13 mouse cellular contexts compared by ENCODE assay signal in genomic region chr1:53856501-53857103, GRCm38 (mm10).
A peak's percentile ranks its signal among the peaks of the same experiment; 100 is the strongest.
DNase-seq lines count a peak whose midpoint lies in the region; ATAC-seq lines count a peak whose summit lies in the region.
"Had no signal": no experiment of that assay in that cellular context is flagged by ENCODE, and none has a peak within 500 bp of the region (broad histone marks: within the 10 kb centered on the region; RNA-seq: fewer than 3 reads in every experiment).

No protein-coding gene starts in this region.

- no peaks in the 10 kb centered on the region for H3K9me3 ChIP-seq in midbrain, embryonic 11.5 days (ENCODE audit: control insufficient read depth, low read length)
- H3K9me3 ChIP-seq in midbrain, embryonic 14.5 days (ENCODE audit: control insufficient read depth, low read length) = no peaks in the 10 kb centered on the region
- H3K9me3 ChIP-seq: embryonic facial prominence, embryonic 13.5 days; intestine, embryonic 15.5 days; liver, embryonic 15.5 days had no signal

- ATAC-seq in midbrain, embryonic 11.5 days (ENCODE audit: low FRiP score) = no peak
- no peak for ATAC-seq in midbrain, embryonic 14.5 days (ENCODE audit: low FRiP score, low TSS enrichment)
- ATAC-seq in common myeloid progenitor, adult 5-6 weeks (replicated peaks; ENCODE audit: low read depth, poor library complexity, severe bottlenecking) = peak; percentile 92
- peak; percentile 45 for ATAC-seq in megakaryocyte, adult 5-6 weeks (ENCODE audit: poor library complexity, severe bottlenecking)
- ATAC-seq: intestine, embryonic 15.5 days; midbrain, embryonic 16.5 days had no signal

- H3K4me1 ChIP-seq in midbrain, embryonic 11.5 days (ENCODE audit: control insufficient read depth, insufficient read depth, low read length) = no peaks in the 10 kb centered on the region
- no peaks in the 10 kb centered on the region for H3K4me1 ChIP-seq in midbrain, embryonic 14.5 days (ENCODE audit: control insufficient read depth, insufficient read depth, low read length)
- H3K4me1 ChIP-seq: embryonic facial prominence, embryonic 13.5 days; intestine, embryonic 15.5 days; liver, embryonic 15.5 days had no signal

- peak; percentile 28 for DNase-seq in midbrain, embryonic 11.5 days (ENCODE audit: low spot score, missing footprints)
- no peak for DNase-seq in midbrain, embryonic 14.5 days
- peak; percentile 38 for DNase-seq in thymus, postnatal 4 days
- DNase-seq in layer of hippocampus, postnatal 36 days = no peak
- no peak for DNase-seq in adrenal gland, postnatal 4 days (ENCODE audit: low spot score in 2 of 2)
- DNase-seq: adrenal gland, adult 2 months; cerebellum, adult 11 months had no signal

- H3K4me2 ChIP-seq in midbrain, embryonic 11.5 days = no peak overlapping the region
- no peak overlapping the region for H3K4me2 ChIP-seq in midbrain, embryonic 14.5 days (ENCODE audit: low read length)
- H3K4me2 ChIP-seq: embryonic facial prominence, embryonic 13.5 days; intestine, embryonic 15.5 days; liver, embryonic 15.5 days had no signal

- H3K9ac ChIP-seq in midbrain, embryonic 11.5 days (ENCODE audit: low read length) = no peak overlapping the region
- no peak overlapping the region for H3K9ac ChIP-seq in midbrain, embryonic 14.5 days (replicated peaks; ENCODE audit: low read length)
- H3K9ac ChIP-seq: embryonic facial prominence, embryonic 13.5 days; intestine, embryonic 15.5 days; liver, embryonic 15.5 days had no signal

- no peak overlapping the region for H3K4me3 ChIP-seq in midbrain, embryonic 11.5 days (ENCODE audit: low read depth, low read length)
- H3K4me3 ChIP-seq in midbrain, embryonic 14.5 days (replicated peaks; ENCODE audit: low read depth, low read length) = no peak overlapping the region
- H3K4me3 ChIP-seq: embryonic facial prominence, embryonic 13.5 days; intestine, embryonic 15.5 days; liver, embryonic 15.5 days had no signal

- no peaks in the 10 kb centered on the region for H3K36me3 ChIP-seq in midbrain, embryonic 11.5 days (ENCODE audit: control insufficient read depth, insufficient read depth, low read length)
- no peaks in the 10 kb centered on the region for H3K36me3 ChIP-seq in midbrain, embryonic 14.5 days (ENCODE audit: control insufficient read depth, insufficient read depth, low read length)
- H3K36me3 ChIP-seq: embryonic facial prominence, embryonic 13.5 days; intestine, embryonic 15.5 days; liver, embryonic 15.5 days had no signal

- H3K27me3 ChIP-seq in midbrain, embryonic 11.5 days (ENCODE audit: control insufficient read depth, insufficient read depth, low read length) = no peaks in the 10 kb centered on the region
- H3K27me3 ChIP-seq in midbrain, embryonic 14.5 days (ENCODE audit: control insufficient read depth, insufficient read depth, low read length) = no peaks in the 10 kb centered on the region
- H3K27me3 ChIP-seq: embryonic facial prominence, embryonic 13.5 days; intestine, embryonic 15.5 days; liver, embryonic 15.5 days had no signal

- WGBS in midbrain, embryonic 11.5 days = 89% methylated on average over 7 of the region's 7 CpGs
- WGBS in midbrain, embryonic 14.5 days = 90% methylated on average over 7 of the region's 7 CpGs

- H3K27ac ChIP-seq in midbrain, embryonic 11.5 days (ENCODE audit: low read depth, low read length) = no peak overlapping the region
- H3K27ac ChIP-seq in midbrain, embryonic 14.5 days (replicated peaks; ENCODE audit: low read depth, low read length) = no peak overlapping the region
- H3K27ac ChIP-seq: embryonic facial prominence, embryonic 13.5 days; intestine, embryonic 15.5 days; liver, embryonic 15.5 days had no signal

Comparison
In these comparisons a context has a peak if more than half of its experiments do, and no peak if none do; other contexts are left out.
1. DNase-seq: peak in midbrain, embryonic 11.5 days (single experiment) and thymus, postnatal 4 days (single experiment); none in midbrain, embryonic 14.5 days (single experiment), layer of hippocampus, postnatal 36 days (0 of 2) and adrenal gland, postnatal 4 days (0 of 2).
2. ATAC-seq: peak in common myeloid progenitor, adult 5-6 weeks (single experiment) and megakaryocyte, adult 5-6 weeks (single experiment); none in midbrain, embryonic 11.5 days (single experiment) and midbrain, embryonic 14.5 days (single experiment).